Mouse (Mus musculus) central nervous system, embryonic 18 days (tissue): ENCODE measurements around the gene Hacd2. TPM values are rescaled to one million over a fixed set of nuclear protein-coding genes. Genes with fewer than 3 reads are reported as not detected.

Experiments
- polyA plus RNA-seq: library from polyadenylated mRNA; depleted of rRNA; stranded (reverse); fragments of >200 nt; gene quantifications from 2 replicates; pipeline ENCODE4 v1.2.3, GENCODE M21; 2012; rRNA removed

The Hacd2 gene
- polyA plus RNA-seq: 26.5 and 27.3 TPM in 2 replicates

GRCm38 (mm10) chr16:35022242-35023137 lies at the start of gene Hacd2:
Hacd2 (plus strand) TSS chr16:35022428.

GRCm38 (mm10) chr16:35154641-35155390 lies 132.6 kb downstream of the Hacd2 start, which contains the start of gene Adcy5:
Adcy5 (plus strand) TSS chr16:35154877.

Other genes with a start within 250 kb of the Hacd2 start
- gene Adcy5, start 132.4 kb downstream of the Hacd2 start, polyA plus RNA-seq: 39.6 and 43.5 TPM in 2 replicates